Mouse (Mus musculus) myocyte (in vitro differentiated cells): Measurements from ENCODE around the gene Ehmt2.

ENCODE experiments used
- CEBPB ChIP-seq: IDR thresholded peaks from 2 replicates; pipeline ENCODE4 v1.6.1; 2011; ENCODE audit warnings: mild to moderate bottlenecking, moderate library complexity; ENCODE audit not compliant: poor library complexity, insufficient read depth, severe bottlenecking
- E2F4 ChIP-seq: IDR thresholded peaks from one replicate; pipeline ENCODE4 v1.6.1; 2011; ENCODE audit warnings: mild to moderate bottlenecking, control low read depth, moderate library complexity; ENCODE audit not compliant: insufficient read depth
- POLR2A ChIP-seq: IDR thresholded peaks from one replicate; pipeline ENCODE4 v1.6.1; 2011; ENCODE audit warnings: low read depth, mild to moderate bottlenecking, control low read depth, moderate library complexity; ENCODE audit not compliant: insufficient read length
- POLR2AphosphoS2 ChIP-seq: IDR thresholded peaks from one replicate; pipeline ENCODE4 v1.6.1; 2011; ENCODE audit warnings: low read depth, control low read depth; ENCODE audit not compliant: insufficient read length
- REST ChIP-seq: IDR thresholded peaks from one replicate; pipeline ENCODE4 v1.6.1; 2011; ENCODE audit warnings: mild to moderate bottlenecking, control low read depth, moderate library complexity; ENCODE audit not compliant: insufficient read depth, insufficient read length
- TCF12 ChIP-seq: IDR thresholded peaks from one replicate; pipeline ENCODE4 v1.6.1; 2011; ENCODE audit warnings: mild to moderate bottlenecking, control low read depth; ENCODE audit not compliant: poor library complexity, insufficient read depth, severe bottlenecking
- TCF3 ChIP-seq: IDR thresholded peaks from one replicate; pipeline ENCODE4 v1.6.1; 2011; ENCODE audit warnings: low read depth, control low read depth; ENCODE audit not compliant: insufficient read length
- USF1 ChIP-seq: IDR thresholded peaks from one replicate; pipeline ENCODE4 v1.6.1; 2011; ENCODE audit warnings: low read depth, mild to moderate bottlenecking, control low read depth, moderate library complexity

DNA sequence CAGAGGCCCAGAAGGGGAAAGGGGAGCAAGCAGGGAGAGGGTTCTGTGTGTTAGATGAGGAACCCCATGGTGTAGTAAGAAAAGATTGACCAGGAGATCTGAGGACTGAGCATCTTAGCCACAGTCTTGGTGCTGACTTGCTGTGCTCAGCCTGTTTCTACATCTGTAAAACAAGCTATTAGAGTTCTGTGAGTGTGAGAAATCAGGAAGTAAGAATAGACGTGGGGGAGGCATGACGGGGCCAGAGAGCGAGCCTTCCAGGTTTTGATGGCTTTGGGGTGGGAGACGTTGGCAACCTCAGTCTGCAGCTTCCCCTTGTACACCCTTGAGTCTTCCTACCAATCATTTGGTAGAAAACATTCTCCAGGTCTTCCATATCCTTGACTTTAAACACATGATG, 39.6 kb upstream of the Ehmt2 start:
- no peak for TF ChIP-seq POLR2AphosphoS2
- TF ChIP-seq E2F4 = no peak
- TF ChIP-seq TCF12 = no peak
- no peak for TF ChIP-seq USF1
- TF ChIP-seq POLR2A = no peak
- TF ChIP-seq REST = no peak
- TF ChIP-seq CEBPB = no peak
- no peak for TF ChIP-seq TCF3
